Mouse (Mus musculus): ENCODE data around the gene Nlrc5. TPM values are rescaled to one million over a fixed set of nuclear protein-coding genes. Genes with fewer than 3 reads are reported as not detected.

Gene Nlrc5
- polyA plus RNA-seq, 1 experiment: 56.8 TPM

- Histone ChIP-seq H3K27me3 (ENCODE audit: control insufficient read depth, insufficient read depth, low read length) (no peaks in the 10 kb centered on the region), H3K27ac (ENCODE audit: control insufficient read depth, insufficient read depth, low read length) (no peak overlapping the region), H3K4me1 (replicated peaks; ENCODE audit: control insufficient read depth, insufficient read depth, low read length) (no peaks in the 10 kb centered on the region), H3K36me3 (ENCODE audit: control insufficient read depth, insufficient read depth, low read length) (no peaks in the 10 kb centered on the region), H3K4me3 (ENCODE audit: control insufficient read depth, insufficient read depth, low read length) (no peak overlapping the region)
- TF ChIP-seq CTCF (IDR thresholded peaks at IDR 0.05; ENCODE audit: borderline replicate concordance, control insufficient read depth, extremely low read depth, insufficient read depth, low read length, poor library complexity) (no peak), POLR2A (IDR thresholded peaks at IDR 0.05; ENCODE audit: control insufficient read depth, extremely low read depth, insufficient read depth, low read length, poor library complexity) (no peak; the same call in 1 of the 2 replicates)
- no peak for DNase-seq
- WGBS: 90% methylated on average over 15 of the region's 15 CpGs
Observed at GRCm38 (mm10) chr8:94566446-94567158, 132.4 kb downstream of the Nlrc5 start.

GRCm38 (mm10) chr8:94567159-94567849, 133.1 kb downstream of the Nlrc5 start:
- no peak for DNase-seq
- 97% methylated on average over 8 of the region's 8 CpGs for WGBS
- TF ChIP-seq CTCF (IDR thresholded peaks at IDR 0.05; ENCODE audit: borderline replicate concordance, control insufficient read depth, extremely low read depth, insufficient read depth, low read length, poor library complexity): no peak
- TF ChIP-seq POLR2A (IDR thresholded peaks at IDR 0.05; ENCODE audit: control insufficient read depth, extremely low read depth, insufficient read depth, low read length, poor library complexity): no peak
- H3K27me3 ChIP-seq (ENCODE audit: control insufficient read depth, insufficient read depth, low read length): no peaks in the 10 kb centered on the region
- H3K4me3 ChIP-seq (ENCODE audit: control insufficient read depth, insufficient read depth, low read length): no peak overlapping the region
- H3K36me3 ChIP-seq (ENCODE audit: control insufficient read depth, insufficient read depth, low read length): no peaks in the 10 kb centered on the region
- H3K4me1 ChIP-seq (replicated peaks; ENCODE audit: control insufficient read depth, insufficient read depth, low read length): no peaks in the 10 kb centered on the region
- no peak overlapping the region for H3K27ac ChIP-seq (ENCODE audit: control insufficient read depth, insufficient read depth, low read length)

- H3K4me3 ChIP-seq (ENCODE audit: control insufficient read depth, insufficient read depth, low read length): no peak overlapping the region
- H3K27me3 ChIP-seq (ENCODE audit: control insufficient read depth, insufficient read depth, low read length): no peaks in the 10 kb centered on the region
- 91% methylated on average over 8 of the region's 8 CpGs for WGBS
- no peak for TF ChIP-seq CTCF (IDR thresholded peaks at IDR 0.05; ENCODE audit: borderline replicate concordance, control insufficient read depth, extremely low read depth, insufficient read depth, low read length, poor library complexity)
- no peak for TF ChIP-seq POLR2A (IDR thresholded peaks at IDR 0.05; ENCODE audit: control insufficient read depth, extremely low read depth, insufficient read depth, low read length, poor library complexity)
- H3K4me1 ChIP-seq (replicated peaks; ENCODE audit: control insufficient read depth, insufficient read depth, low read length): no peaks in the 10 kb centered on the region
- H3K36me3 ChIP-seq (ENCODE audit: control insufficient read depth, insufficient read depth, low read length): no peaks in the 10 kb centered on the region
- no peak overlapping the region for H3K27ac ChIP-seq (ENCODE audit: control insufficient read depth, insufficient read depth, low read length)
- DNase-seq: no peak
Observed at GRCm38 (mm10) chr8:94568098-94568497, 133.9 kb downstream of the Nlrc5 start.

- TF ChIP-seq POLR2A (IDR thresholded peaks at IDR 0.05; ENCODE audit: control insufficient read depth, extremely low read depth, insufficient read depth, low read length, poor library complexity) (no peak), CTCF (IDR thresholded peaks at IDR 0.05; ENCODE audit: borderline replicate concordance, control insufficient read depth, extremely low read depth, insufficient read depth, low read length, poor library complexity) (no peak)
- Histone ChIP-seq H3K4me3 (ENCODE audit: control insufficient read depth, insufficient read depth, low read length) (no peak overlapping the region), H3K4me1 (replicated peaks; ENCODE audit: control insufficient read depth, insufficient read depth, low read length) (no peaks in the 10 kb centered on the region), H3K27me3 (ENCODE audit: control insufficient read depth, insufficient read depth, low read length) (no peaks in the 10 kb centered on the region), H3K27ac (ENCODE audit: control insufficient read depth, insufficient read depth, low read length) (no peak overlapping the region), H3K36me3 (ENCODE audit: control insufficient read depth, insufficient read depth, low read length) (peaks cover 6% of the 10 kb centered on the region; the same call in 1 of the 2 replicates)
- DNase-seq: no peak
- WGBS: 85% methylated on average over 1 of the region's 1 CpGs
Observed at GRCm38 (mm10) chr8:94569419-94569818, 135.3 kb downstream of the Nlrc5 start.

- WGBS: 89% methylated on average over 2 of the region's 2 CpGs
- Histone ChIP-seq H3K27me3 (ENCODE audit: control insufficient read depth, insufficient read depth, low read length) (no peaks in the 10 kb centered on the region), H3K4me1 (replicated peaks; ENCODE audit: control insufficient read depth, insufficient read depth, low read length) (no peaks in the 10 kb centered on the region), H3K4me3 (ENCODE audit: control insufficient read depth, insufficient read depth, low read length) (no peak overlapping the region), H3K36me3 (ENCODE audit: control insufficient read depth, insufficient read depth, low read length) (peaks cover 30% of the 10 kb centered on the region), H3K27ac (ENCODE audit: control insufficient read depth, insufficient read depth, low read length) (no peak overlapping the region)
- no peak for TF ChIP-seq CTCF (IDR thresholded peaks at IDR 0.05; ENCODE audit: borderline replicate concordance, control insufficient read depth, extremely low read depth, insufficient read depth, low read length, poor library complexity)
- TF ChIP-seq POLR2A (IDR thresholded peaks at IDR 0.05; ENCODE audit: control insufficient read depth, extremely low read depth, insufficient read depth, low read length, poor library complexity): no peak
- no peak for DNase-seq
Observed at GRCm38 (mm10) chr8:94571896-94572295, 137.7 kb downstream of the Nlrc5 start.

- WGBS: 87% methylated on average over 16 of the region's 16 CpGs
- TF ChIP-seq CTCF (IDR thresholded peaks at IDR 0.05; ENCODE audit: borderline replicate concordance, control insufficient read depth, extremely low read depth, insufficient read depth, low read length, poor library complexity): no peak
- no peak for TF ChIP-seq POLR2A (IDR thresholded peaks at IDR 0.05; ENCODE audit: control insufficient read depth, extremely low read depth, insufficient read depth, low read length, poor library complexity)
- H3K27ac ChIP-seq (ENCODE audit: control insufficient read depth, insufficient read depth, low read length): no peak overlapping the region
- DNase-seq: no peak
- H3K4me3 ChIP-seq (ENCODE audit: control insufficient read depth, insufficient read depth, low read length): no peak overlapping the region
- H3K36me3 ChIP-seq (ENCODE audit: control insufficient read depth, insufficient read depth, low read length): peaks cover 55% of the 10 kb centered on the region
- no peaks in the 10 kb centered on the region for H3K27me3 ChIP-seq (ENCODE audit: control insufficient read depth, insufficient read depth, low read length)
- no peaks in the 10 kb centered on the region for H3K4me1 ChIP-seq (replicated peaks; ENCODE audit: control insufficient read depth, insufficient read depth, low read length)
Observed at GRCm38 (mm10) chr8:94574159-94574907, 140.2 kb downstream of the Nlrc5 start.

All from thymus, adult 2 months (tissue).